Mouse (Mus musculus) neutrophil, adult 59 days (primary cell): ENCODE measurements around the gene Cldn17. TPM values are rescaled to one million over a fixed set of nuclear protein-coding genes. Genes with fewer than 3 reads are reported as not detected.

Source experiments
- total RNA-seq, 2 experiments: library from RNA; stranded (reverse); gene quantifications; 1 replicate in 1 of 2; 2 replicates in 1 of 2; pipeline ENCODE4 v1.2.4; 2023

Cldn17 gene
- total RNA-seq = not detected

DNA sequence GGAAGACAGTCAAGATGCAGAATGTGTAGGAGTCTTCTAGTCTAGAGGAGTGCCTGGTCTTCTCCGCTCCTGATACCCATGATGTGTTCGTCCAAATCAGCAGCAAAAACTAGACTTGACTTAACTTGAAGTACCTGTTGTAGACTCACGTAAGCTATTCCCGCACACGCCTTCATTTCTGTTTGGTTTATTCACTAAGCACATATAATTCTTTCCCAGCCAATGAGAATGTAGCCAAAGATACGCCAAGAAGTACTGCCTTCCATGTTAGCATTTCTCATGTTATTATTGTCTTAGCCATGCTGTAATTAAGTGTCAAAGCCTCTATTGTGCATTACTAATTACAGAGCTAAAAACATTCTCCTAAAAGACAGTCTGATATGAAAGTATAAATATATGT lies at the start of gene Cldn17:
Gene Cldn17 (minus strand): TSS at position 101 of the 400 bp plus-strand sequence.

Other genes starting within 250 kb of the Cldn17 start
- gene Grik1, start 216.7 kb downstream of the Cldn17 start, total RNA-seq = not detected
- gene Cldn8, start 56.2 kb upstream of the Cldn17 start, total RNA-seq = not detected
- gene Krtap24-1, start 105.3 kb upstream of the Cldn17 start, total RNA-seq = not detected
- gene 2310079G19Rik, start 120.7 kb upstream of the Cldn17 start, total RNA-seq = not detected
- gene Krtap26-1, start 140.8 kb upstream of the Cldn17 start, total RNA-seq = not detected
- gene Krtap27-1, start 164.7 kb upstream of the Cldn17 start, total RNA-seq = not detected
- not detected for gene 2310061N02Rik, start 201.0 kb upstream of the Cldn17 start, total RNA-seq
- not detected for gene Krtap13-1, start 221.9 kb upstream of the Cldn17 start, total RNA-seq
- not detected for gene Krtap13, start 244.7 kb upstream of the Cldn17 start, total RNA-seq